Mouse (Mus musculus): ENCODE results near the gene Rin3.

The Rin3 gene

DNA sequence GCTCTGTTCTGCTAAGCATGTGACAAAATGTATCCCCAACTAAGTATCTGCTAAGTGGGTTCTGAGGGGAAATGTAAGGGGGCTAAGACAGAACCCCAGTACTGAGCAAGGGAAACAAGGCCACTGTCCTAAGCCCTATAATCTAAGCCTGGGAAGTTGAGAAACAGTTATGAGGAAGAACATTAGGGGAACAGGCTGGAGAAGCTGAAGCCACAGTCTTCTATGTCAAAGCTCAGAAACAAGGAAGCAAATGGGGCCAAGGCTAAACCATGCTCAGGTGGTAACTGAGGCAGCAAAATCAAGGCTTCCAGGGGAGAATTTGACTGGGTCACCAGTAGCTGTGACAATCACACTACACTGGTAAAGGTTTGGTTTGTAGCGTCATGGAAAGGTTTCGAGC lies 50.3 kb downstream of the Rin3 start:
- DNase-seq = no peak

- DNase-seq = no peak
Measured at GRCm38 (mm10) chr12:102339085-102339484, 56.2 kb downstream of the Rin3 start.

DNA sequence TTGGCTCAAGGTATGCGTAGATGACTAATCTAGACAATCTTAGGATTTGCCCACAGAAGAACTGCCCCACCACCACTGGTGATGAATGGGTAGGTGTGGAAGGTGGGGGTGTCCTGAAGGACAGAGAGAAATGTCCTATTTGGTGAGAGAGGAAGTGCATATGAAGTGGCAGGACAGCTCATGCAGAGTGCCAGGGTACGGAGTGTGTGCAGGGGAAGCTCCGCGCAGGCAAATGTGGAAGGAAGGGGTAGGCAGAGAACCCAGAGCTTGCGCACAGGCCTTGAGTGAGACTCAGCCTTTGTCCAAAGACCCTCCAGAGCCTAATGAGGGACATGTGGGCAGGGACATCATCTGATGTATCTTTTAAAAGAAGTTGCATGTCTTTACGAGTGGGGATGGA lies 57.6 kb downstream of the Rin3 start:
- DNase-seq = no peak

GRCm38 (mm10) chr12:102342147-102342546 lies 59.3 kb downstream of the Rin3 start:
- DNase-seq = no peak

- no peak for DNase-seq
Measured at GRCm38 (mm10) chr12:102342602-102343001, 59.8 kb downstream of the Rin3 start.

- no peak for DNase-seq
Measured at GRCm38 (mm10) chr12:102345031-102345815, 62.4 kb downstream of the Rin3 start.

DNA sequence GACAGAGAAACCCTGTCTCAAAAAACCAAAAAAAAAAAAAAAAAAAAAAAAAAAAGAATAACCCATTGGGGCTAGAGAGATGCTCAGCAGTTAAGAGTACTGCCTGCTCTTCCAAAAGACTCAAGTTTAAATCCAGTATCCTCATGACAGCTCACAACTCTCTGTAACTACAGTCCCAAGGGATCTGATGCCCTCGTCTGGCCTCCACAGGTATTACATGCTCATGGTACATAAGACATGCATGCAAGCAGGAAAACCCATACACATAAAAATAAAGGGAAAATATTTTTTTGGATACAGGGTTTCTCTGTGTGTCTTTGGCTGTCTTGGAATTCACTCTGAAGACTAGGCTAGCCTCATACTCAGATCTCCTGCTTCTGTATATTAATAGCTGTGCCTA lies 63.7 kb downstream of the Rin3 start:
- peak; percentile 66 to 87 for DNase-seq

DNA sequence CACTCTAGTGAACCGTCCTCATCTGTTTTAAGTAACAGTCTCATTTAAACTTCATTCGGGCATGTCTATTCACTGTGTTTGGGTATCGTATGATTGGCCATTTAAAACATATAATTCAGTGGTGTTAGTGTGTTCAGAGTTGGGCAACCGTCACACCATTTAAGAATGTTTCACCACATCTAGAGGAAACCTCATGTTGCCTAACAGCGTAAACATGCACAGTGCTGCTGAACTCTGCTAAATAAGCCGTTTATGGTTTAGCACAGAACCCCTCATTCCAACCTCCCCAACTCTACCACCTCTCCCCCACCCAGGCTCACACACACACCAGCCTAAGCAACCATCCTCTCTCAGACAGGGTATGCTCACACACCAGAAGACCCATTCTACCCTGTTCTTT lies 65.6 kb downstream of the Rin3 start:
- no peak for DNase-seq

DNA sequence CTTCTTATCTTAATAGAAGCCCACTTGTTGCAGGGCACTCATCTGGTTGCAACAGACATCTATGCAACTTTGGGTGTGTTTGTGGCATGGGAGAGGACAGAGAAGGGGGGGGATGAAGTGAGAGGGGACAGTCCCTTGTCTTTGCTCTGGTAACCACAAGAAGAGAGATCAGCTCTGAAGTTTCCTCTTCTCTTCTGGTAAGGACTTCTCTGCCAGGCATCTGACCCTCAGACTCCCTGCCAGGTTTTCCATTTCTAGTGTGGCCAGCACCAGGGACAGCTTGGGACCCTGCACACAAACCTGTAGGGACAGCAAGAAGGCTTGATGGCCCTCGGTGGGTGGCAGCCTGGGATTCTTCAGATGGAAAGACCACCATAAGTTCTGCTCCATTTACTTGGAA lies 68.1 kb downstream of the Rin3 start:
- DNase-seq = no peak

DNA sequence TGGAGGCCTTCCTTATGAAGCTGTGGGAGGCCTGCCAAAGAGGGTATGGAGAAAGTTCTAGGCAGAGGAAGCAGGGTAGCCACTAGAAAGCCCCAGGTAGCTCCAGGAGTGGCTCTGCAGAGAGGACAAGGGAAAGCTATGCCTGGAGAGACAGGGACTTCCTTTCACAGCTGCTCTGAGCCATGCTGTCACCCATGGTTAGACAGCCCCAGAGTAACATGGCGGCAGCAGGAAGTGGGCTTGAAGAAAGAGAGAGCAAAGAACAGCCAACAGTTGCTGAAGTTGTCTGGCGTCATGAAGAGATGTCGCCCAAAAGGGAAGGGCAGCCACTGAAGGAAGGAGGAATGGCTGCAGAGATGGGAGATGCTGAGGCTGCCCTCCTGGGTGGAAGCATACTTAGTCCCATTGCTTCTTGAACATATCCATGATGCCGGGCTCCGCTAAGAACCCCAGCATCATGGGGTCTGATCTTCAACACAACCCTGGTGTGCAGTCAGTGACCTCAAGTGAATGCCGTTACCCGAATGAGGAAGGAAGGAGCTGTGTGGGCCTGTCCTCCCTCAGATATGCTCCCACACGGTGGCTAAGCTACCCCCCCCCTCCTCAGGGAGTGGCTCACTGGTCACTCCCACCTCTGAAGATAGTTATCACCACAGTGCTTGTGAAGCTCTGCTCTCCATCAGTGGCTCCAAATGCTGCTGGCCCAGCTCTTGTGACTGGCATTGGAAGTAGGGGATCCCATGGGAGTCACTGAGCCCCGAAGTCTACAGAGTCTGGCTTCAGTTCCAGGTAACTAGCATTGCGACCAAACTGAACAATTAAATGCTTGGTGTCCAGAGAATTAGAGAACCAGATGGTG lies 71.5 kb downstream of the Rin3 start:
- no peak for DNase-seq

DNA sequence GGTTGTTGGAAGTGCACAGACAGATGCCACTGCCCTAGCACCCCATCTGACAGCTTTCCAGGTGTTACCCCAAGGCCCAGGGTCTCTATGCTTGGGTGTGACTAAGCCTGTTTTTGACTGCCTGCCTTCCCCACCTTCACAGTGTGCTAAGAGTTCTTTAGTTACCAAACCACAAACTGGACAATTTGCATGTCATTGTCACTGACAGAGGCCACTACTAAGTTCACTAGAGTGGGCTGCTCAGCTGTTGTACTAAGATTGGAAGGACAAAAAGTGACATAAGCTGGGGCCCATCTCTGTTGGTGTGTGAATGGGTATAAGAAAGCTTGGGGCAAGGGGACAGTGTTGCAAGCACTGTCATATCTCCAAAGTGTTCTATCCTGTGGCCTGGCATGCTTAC lies 72.9 kb downstream of the Rin3 start:
- DNase-seq = no peak

- DNase-seq = no peak
Measured at GRCm38 (mm10) chr12:102356781-102357180, 73.9 kb downstream of the Rin3 start.

- no peak for DNase-seq
Measured at GRCm38 (mm10) chr12:102359390-102359789, 76.5 kb downstream of the Rin3 start.

DNA sequence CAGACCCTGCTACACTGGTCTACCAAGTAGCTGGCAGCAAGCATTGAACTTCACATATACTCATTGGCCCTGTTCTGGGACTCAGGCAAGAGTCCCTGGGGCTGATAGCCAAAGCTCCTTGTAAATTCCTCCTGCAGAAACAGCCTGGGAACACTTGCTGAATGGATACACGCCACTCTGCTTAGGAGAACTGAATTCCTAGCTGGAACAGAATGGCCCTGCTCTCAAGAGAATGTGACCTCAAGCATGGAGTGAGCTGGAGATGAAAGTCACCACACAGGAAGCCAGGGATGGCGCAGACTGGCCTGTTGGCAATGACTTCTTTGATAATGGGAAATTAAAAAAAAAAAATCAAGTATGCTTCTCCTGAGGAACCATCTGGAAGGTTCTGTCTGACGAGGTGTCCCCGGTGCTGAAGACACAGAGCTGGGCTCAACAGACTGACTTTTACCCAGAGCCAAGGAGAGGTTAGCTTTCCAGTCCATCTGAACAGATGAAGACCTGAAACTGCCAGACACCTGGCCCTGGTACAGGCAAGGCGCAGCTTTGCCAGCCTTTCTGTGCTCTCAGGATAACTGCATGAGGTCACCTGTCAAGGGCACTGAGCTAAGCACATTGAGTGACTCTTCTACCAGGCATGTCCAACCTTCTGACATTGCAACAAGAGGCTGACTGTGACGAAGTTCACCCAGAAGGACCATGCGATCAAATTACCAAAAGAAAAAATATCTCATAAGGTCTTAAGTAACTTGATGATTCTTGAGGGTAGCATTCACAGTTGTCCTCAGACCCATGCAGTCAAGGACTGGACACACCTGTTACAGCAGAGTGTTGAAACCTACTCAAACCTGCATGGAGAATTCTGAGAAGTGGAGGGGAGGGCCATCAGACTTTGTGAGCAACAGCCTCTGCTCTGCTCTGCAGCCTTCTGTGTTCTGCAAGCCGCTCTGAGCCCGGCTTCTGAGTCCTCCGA lies 78.6 kb downstream of the Rin3 start:
- no peak for DNase-seq

DNA sequence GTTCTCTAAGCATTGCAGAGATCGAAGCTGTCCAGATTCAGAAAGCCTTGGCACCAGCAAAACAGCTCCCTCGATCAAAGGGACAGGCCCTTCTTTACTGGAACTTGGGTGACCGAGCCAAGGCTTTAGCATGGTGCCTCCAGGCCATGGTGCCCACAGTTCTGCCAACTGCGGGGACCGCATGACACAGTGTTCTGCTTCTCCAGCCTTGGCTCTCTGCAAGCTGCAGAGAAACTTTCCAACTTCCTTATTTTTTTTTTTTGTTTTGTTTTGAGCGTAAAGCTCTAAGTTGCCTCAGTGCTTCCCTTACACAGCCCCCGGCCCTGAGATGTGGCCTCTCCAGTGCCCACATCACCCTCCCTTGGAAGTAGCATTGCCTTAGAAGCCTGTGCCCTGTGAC lies 82.2 kb downstream of the Rin3 start:
- DNase-seq = no peak

- DNase-seq = no peak
Measured at GRCm38 (mm10) chr12:102366126-102366816, 83.4 kb downstream of the Rin3 start.

- DNase-seq = no peak
Measured at GRCm38 (mm10) chr12:102367075-102367474, 84.2 kb downstream of the Rin3 start.

GRCm38 (mm10) chr12:102368066-102368465 lies 85.2 kb downstream of the Rin3 start:
- no peak for DNase-seq

DNA sequence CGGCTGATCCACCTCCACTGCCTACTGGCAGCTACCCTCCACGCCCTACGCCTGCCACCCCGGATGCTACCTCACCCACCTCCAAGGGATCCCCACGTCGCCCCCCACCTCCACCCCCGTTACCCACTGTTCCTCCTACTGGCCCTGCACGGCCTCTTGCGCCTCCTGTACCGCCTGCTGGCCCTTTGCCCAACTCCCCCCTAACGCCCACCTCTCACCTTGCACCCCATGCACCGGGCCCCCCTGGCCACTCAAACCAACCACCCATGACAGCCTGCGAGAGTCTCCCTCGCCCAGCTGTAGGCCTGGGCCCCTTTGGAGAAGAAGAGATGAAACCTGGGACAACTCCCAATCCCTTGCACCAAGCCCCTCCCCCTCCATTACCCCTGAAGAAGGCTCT lies 85.7 kb downstream of the Rin3 start:
- DNase-seq = no peak

DNA sequence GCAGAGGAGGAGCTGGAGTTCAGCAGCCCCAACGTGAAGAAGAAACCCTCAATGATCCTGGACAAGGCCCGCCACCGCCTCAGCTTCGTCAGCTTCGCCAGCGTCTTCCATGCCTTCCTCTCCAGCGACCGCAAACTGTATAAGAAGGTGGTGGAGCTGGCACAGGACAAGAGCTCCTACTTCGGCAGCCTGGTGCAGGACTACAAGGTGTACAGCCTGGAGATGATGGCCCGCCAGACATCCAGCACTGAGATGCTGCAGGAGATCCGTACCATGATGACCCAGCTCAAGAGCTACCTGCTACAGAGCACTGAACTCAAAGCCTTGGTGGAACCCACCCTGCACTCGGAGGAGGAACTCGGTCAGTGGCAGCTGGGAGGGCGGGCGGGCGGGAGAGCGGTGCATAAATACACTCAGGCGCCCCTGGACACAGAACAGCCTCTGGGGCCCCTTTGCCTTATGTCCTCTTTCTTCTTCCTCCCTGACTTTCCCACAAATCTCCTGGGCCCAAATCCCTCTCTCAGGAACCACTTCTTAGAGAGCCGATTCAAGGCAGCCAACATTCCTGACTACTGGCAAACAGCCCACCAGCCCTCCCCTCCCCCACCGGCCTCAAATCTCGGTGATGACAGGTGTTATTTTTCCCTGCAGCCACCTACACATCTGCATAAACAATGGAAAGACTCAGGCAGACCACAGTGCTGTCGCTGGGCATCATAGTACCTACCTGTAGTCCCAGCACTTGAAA lies 86.8 kb downstream of the Rin3 start:
- no peak for DNase-seq

DNA sequence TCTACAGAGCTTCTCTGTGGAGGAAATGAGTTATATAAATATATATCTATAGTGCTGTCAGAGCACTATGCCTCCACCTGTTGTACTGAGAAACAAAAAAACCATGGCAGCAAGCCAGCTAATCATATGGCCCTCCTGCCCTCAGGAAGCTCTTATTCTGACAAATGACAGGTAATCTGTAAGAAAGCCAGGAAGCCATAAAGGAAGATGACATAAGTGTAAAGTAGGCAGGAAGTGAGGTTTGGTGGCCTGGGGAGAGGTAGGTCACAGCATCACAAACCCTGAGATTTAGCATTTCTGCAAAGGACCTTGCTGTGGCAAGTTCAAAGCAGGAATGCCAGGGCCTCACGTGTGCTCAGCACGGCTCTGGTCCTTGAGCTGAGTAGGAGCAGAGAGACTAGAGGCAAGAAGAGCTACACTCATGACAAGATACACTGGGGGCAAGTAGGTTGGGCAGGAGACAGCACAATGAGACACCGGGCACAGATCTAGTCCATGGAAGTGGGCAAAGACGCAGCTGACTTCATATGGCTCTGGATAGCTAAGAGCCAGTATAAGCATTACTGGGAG lies 88.2 kb downstream of the Rin3 start:
- no peak for DNase-seq

All from kidney, postnatal 25 days (tissue).